Mouse (Mus musculus): ENCODE measurements around the gene Atp1a4.
A peak's percentile ranks its signal among the peaks of the same experiment; 100 is the strongest.

Gene Atp1a4

GRCm38 (mm10) chr1:172258314-172258713 is at the start of gene Atp1a4:
Atp1a4 (minus strand) TSS chr1:172258414.
- no peak for DNase-seq (ENCODE audit: low spot score in 2 of 2)

GRCm38 (mm10) chr1:172307936-172308335 is 49.7 kb upstream of the Atp1a4 start:
- DNase-seq (ENCODE audit: low spot score in 2 of 2), result peak; percentile 21 to 51

- no peak for DNase-seq (ENCODE audit: low spot score in 2 of 2)
Measured at GRCm38 (mm10) chr1:172306885-172307284, 48.7 kb upstream of the Atp1a4 start.

- DNase-seq (ENCODE audit: low spot score in 2 of 2), result no peak
Measured at GRCm38 (mm10) chr1:172306196-172306595, 48.0 kb upstream of the Atp1a4 start.

- no peak for DNase-seq (ENCODE audit: low spot score in 2 of 2)
Measured at GRCm38 (mm10) chr1:172305635-172306034, 47.4 kb upstream of the Atp1a4 start.

GRCm38 (mm10) chr1:172305153-172305552 is 46.9 kb upstream of the Atp1a4 start:
- no peak for DNase-seq (ENCODE audit: low spot score in 2 of 2)

GRCm38 (mm10) chr1:172304443-172304842 is 46.2 kb upstream of the Atp1a4 start:
- DNase-seq (ENCODE audit: low spot score in 2 of 2), result no peak

- DNase-seq (ENCODE audit: low spot score in 2 of 2), result no peak
Measured at GRCm38 (mm10) chr1:172302851-172303250, 44.6 kb upstream of the Atp1a4 start.

- no peak for DNase-seq (ENCODE audit: low spot score in 2 of 2)
Measured at GRCm38 (mm10) chr1:172302311-172302710, 44.1 kb upstream of the Atp1a4 start.

GRCm38 (mm10) chr1:172301180-172301579 is 43.0 kb upstream of the Atp1a4 start:
- no peak for DNase-seq (ENCODE audit: low spot score in 2 of 2)

GRCm38 (mm10) chr1:172300247-172300646 is 42.0 kb upstream of the Atp1a4 start:
- DNase-seq (ENCODE audit: low spot score in 2 of 2), result no peak

GRCm38 (mm10) chr1:172299528-172299927 is 41.3 kb upstream of the Atp1a4 start:
- DNase-seq (ENCODE audit: low spot score in 2 of 2), result no peak

- peak in 1 of 2 experiments; percentile 62 for DNase-seq (ENCODE audit: low spot score in 2 of 2)
Measured at GRCm38 (mm10) chr1:172297611-172298537, 39.7 kb upstream of the Atp1a4 start, which contains the start of gene Atp1a2. Atp1a2 (minus strand) TSS chr1:172298064.

- peak in 1 of 2 experiments; percentile 69 for DNase-seq (ENCODE audit: low spot score in 2 of 2)
Measured at GRCm38 (mm10) chr1:172296816-172297510, 38.7 kb upstream of the Atp1a4 start.

- no peak for DNase-seq (ENCODE audit: low spot score in 2 of 2)
Measured at GRCm38 (mm10) chr1:172295751-172296197, 37.6 kb upstream of the Atp1a4 start.

- no peak for DNase-seq (ENCODE audit: low spot score in 2 of 2)
Measured at GRCm38 (mm10) chr1:172293449-172293848, 35.2 kb upstream of the Atp1a4 start.

- no peak for DNase-seq (ENCODE audit: low spot score in 2 of 2)
Measured at GRCm38 (mm10) chr1:172292880-172293279, 34.7 kb upstream of the Atp1a4 start.

GRCm38 (mm10) chr1:172289617-172289946 is 31.4 kb upstream of the Atp1a4 start:
- DNase-seq (ENCODE audit: low spot score in 2 of 2), result no peak

GRCm38 (mm10) chr1:172288900-172289616 is 30.8 kb upstream of the Atp1a4 start:
- DNase-seq (ENCODE audit: low spot score in 2 of 2), result no peak

- no peak for DNase-seq (ENCODE audit: low spot score in 2 of 2)
Measured at GRCm38 (mm10) chr1:172286740-172287139, 28.5 kb upstream of the Atp1a4 start.

GRCm38 (mm10) chr1:172284221-172284620 is 26.0 kb upstream of the Atp1a4 start:
- no peak for DNase-seq (ENCODE audit: low spot score in 2 of 2)

GRCm38 (mm10) chr1:172283073-172283472 is 24.9 kb upstream of the Atp1a4 start:
- no peak for DNase-seq (ENCODE audit: low spot score in 2 of 2)
